Mouse (Mus musculus) granulocyte monocyte progenitor cell, adult 5-6 weeks (primary cell): Measurements from ENCODE around the gene Dnttip2. TPM values are rescaled to one million over a fixed set of nuclear protein-coding genes. Genes with fewer than 3 reads are reported as not detected.
"Not testable (repeated sequence)": the region's sequence is repeated elsewhere in the genome, so short reads cannot be mapped to it uniquely, and the experiment has no call there.

Experiments used
- ATAC-seq: replicated peaks from 2 replicates; pipeline ENCODE4 v1.8.0; 2016; ENCODE audit warnings: mild to moderate bottlenecking, moderate TSS enrichment, inconsistent platforms; ENCODE audit not compliant: poor library complexity, severe bottlenecking
- total RNA-seq, 2 experiments: library from RNA; stranded (forward) in 1 of 2; stranded (reverse) in 1 of 2; fragments of 200-712, 200-1000 nt in 1 of 2; fragments of >200 nt in 1 of 2; fragmentation: Nextera tagmentation in 1 of 2; gene quantifications; 2 replicates each; pipeline ENCODE4 v1.2.3; 2014 to 2017

Gene Dnttip2
- total RNA-seq (2014; fragmentation: Nextera tagmentation) (89.0 and 109 TPM in 2 replicates), total RNA-seq (2017) (109 and 114 TPM in 2 replicates)

DNA sequence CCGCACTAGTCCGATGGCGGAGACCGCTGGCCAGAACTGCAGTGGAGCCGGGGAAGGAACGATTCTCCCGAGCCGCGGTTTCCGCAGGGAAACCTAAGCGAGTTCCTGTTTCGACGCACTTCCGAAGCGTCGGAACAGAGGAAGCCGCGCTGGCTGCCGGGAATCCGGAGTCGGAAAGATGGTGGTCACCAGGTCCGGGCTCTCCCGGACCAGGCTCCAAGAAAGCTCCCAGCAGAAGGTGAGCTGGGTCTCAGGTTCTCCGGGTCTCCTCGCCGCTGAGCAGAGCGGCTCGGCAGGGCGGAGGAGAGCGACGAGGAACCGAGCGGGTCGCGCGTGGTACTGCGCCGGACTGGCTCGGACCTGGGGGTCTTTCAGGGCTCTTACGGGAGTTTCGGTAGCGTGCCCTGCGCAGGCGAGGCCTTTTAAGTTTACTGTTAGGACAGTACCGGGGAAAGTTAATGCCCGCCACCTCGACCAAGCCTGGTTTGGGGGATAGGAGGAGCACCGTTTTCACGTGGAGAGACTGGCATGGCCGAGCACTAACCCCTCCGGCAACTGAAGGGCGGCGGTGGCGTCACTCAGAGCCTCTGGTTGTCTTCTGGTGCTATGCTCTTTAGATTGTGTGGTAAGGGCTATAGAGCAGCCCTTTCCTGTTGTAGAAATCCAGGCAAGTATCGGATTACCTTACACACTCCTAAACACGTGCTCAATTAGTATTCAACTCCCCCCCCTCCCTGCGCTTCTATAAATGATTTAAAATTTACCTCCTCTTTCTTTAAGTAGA lies at the start of gene Dnttip2:
Dnttip2 (plus strand) TSS at position 148 of the 784 bp plus-strand sequence.
- ATAC-seq, result peak; percentile 88

DNA sequence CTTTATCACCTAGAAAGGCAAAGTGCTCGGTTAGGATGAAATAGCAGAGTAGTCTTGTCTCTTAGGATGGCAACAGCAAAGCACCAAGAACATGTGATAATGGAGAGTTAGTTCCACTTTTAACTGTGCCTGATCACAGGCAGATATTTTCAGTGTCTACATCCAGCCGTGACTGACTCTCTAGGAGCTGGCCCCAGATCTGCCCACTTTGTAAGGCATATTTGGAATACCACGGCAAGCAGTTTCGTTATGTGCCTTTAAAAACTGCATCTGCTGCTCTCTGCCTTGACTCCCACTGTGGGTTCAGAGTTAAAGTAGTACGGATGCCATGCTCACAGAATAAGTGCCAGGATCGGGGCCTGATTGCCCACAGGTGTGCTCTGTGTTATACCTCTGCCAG lies 47.2 kb upstream of the Dnttip2 start:
- not testable (repeated sequence) for ATAC-seq

DNA sequence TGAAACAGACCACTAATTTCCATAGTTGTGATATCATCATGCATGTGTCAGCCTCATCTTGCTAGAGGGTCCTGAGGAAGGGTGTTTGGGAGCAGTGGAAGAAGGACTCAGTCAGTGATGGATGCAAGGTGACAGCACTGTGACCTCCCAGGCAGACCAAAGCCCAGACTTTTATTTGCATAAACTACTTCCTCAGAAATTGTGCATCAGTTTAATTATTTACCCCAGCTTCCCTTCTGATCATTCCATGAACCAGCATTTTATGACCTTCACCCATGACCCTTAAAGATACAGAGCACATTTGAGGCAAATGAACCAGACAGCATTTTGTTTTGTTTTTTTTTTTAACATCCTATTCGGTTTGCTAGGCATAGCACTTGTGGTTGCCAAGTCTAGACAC lies 38.4 kb upstream of the Dnttip2 start:
- no peak for ATAC-seq

DNA sequence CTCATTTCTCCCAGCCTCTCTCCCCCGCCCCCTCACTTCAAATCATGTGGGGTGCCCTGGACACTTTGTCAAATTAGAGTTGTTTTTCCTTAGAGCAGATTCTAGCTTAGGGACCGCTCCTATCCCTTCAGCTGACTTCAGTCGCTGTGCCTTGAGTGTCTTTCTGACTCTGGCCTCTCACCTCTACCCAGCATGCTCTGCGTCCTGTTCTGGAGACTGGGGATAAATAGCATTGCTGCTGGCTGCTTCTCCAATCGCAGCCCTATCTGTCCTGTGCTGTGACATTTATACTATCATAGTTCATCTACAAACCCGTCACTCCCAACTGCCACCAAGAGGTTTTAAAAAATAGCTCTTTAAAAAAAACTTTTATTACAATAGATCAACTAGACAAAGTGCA lies 31.3 kb upstream of the Dnttip2 start:
- ATAC-seq, result no peak

DNA sequence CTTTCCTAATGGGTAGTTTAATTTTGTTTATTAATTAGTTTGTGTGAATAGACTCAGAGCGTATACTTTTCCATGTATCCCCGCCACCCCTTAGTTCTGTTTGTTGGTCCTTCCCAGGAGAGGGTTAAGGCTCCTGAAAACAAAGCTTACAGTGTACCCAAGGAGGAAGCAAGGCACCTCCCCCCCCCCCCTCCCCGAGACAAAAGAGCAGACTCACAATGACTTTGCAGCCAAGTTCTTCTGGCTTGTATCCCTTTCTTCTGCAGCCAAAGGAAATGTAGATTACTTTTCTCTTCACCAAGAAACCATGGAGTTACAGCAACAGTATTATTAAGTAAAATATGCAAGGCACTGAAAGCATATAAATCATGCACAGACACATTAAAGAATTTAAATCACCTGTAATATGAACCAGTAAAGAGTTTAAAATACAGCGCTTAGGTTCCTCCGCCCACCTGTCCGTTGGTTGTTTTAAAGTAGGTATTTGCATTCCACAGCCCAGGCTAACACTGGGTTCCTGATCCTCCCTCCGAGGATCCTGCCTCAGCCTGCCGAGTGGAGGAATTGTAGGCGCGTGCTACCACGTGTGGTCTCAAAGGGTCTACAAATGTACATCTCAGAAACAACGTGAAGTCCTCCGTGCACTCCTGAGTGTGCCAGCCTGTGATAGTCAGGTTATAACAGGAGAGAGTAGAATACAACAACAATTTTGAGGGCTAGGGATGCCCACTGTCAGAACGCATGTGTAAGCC lies 30.6 kb upstream of the Dnttip2 start:
- no peak for ATAC-seq

DNA sequence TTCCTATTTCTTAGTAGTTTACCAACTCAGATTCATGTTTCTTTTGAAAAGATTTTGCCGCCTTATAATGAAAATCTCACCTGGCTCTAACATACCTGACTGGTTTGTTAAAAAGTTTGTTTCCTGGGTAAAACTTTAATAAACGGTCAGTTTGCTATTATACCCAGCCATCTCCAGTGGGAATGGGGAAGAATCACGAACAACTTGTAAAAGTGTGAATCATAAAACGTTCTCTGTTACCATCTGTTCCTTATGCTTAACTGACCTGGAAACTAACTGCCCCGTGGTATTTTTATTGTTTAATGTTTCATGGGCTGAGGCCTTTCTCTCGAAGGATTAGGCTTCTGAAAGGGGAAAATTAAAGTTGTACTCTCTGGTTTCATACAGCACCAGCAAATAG lies 29.4 kb upstream of the Dnttip2 start:
- ATAC-seq, result no peak

DNA sequence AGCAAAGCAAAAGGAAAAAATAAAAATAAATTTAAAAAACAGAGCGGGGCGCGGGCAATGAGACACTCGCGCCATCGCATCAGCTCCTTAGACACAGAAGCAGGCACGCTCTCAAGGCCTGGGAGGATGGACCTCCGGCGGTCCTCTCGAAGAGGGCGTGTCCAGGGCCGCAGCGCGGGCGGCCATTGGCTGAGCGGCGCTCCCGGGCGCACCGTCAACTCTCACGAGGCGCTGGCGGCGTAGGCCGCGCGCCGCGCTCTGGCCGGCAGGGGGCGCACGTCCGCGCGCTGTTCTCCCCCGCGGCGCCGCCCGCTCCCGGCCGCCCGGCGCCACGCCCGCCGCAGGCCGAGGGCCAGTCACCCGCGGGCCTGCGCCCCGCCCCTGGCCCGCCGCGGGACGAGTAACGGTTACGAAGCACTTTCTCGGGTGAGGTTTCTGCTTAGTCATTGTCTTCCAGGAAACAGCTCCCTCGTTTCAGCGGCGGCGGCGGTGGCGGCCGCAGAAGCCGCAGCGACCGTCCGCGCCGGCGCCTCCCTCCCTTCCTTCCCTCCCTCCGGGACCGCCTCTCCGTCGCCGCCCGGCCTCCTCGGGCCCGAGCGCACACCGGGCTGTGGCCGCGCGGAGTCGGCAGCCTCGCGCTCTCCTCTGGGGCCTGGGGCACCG lies 28.8 kb upstream of the Dnttip2 start, which contains the start of gene Gclm:
Gclm (plus strand) TSS at position 343 of the 663 bp plus-strand sequence.
- peak; percentile 85 for ATAC-seq

DNA sequence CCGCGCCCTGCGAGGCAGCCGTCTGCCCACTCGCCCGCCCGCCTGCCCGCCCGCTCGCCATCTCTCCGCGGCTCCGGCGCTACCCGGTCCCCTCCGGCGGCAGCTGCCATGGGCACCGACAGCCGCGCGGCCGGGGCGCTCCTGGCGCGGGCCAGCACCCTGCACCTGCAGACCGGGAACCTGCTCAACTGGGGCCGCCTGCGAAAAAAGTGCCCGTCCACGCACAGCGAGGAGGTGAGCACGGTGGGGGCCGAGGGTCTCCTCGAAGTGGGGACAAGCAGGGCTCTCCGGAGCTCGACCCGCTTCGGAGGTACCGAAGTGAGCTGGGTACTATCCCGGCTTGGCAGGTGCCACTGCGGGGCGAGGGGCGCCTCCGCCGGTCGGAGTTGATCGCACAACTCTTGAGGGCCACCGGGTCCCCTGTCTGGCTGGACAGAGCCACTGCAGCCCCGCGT lies 28.3 kb upstream of the Dnttip2 start:
- peak; percentile 38 for ATAC-seq

DNA sequence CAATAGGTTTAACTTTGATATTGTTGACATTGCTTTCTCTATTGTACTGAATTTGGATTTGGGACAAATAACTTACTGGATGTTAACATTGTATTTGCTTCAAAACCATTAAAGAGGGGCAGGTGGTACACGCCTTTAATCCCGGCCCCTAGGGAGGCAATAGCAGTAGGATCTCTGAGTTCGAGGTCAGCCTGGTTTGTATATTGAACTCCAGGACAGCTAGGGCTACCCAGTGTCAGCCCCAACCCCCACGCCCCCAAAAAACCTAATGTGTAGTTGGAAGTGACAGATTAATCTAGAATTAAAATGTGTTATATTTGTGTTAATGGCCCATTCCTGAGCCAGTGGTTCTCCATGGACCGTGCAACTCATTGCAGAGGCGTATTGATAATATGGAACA lies 27.8 kb upstream of the Dnttip2 start:
- ATAC-seq, result no peak

DNA sequence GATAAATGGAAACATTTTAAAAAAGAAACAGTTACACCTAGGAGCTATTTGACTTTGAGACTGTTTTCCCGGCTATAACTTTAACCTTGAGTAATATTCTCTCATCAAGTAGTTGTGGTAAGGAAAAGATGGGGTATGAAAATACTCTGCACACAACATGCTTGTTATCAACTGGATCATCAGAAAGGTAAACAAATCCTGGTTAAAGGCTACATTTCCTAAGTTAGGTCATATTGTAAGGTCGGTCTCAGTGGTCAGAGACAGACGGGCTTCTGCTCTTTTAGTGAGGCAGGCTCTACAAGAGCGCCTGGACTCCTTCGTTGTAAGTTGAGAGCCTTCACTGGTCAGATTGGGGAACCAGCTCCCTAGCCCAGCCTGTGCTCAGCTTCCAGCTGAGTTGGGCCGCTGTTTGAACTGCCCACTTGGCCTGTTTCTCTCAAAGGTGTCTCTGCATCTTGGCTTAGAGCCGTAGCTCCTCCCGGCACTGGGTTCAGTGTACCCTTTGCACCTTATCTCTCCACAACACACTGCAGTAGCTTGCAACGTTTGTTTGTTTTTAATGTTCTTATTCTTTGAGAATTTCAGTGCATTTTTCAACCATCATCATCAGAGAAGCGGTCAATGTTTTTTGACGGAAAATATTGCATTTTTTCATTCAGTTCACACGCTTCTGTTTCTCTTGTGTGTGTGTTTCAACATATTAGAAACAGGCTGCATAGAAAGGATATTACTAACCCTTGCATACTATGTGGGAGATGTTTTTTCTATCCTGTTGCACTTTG lies 27.0 kb upstream of the Dnttip2 start:
- peak; percentile 16; the same call in 1 of the 2 replicates for ATAC-seq

DNA sequence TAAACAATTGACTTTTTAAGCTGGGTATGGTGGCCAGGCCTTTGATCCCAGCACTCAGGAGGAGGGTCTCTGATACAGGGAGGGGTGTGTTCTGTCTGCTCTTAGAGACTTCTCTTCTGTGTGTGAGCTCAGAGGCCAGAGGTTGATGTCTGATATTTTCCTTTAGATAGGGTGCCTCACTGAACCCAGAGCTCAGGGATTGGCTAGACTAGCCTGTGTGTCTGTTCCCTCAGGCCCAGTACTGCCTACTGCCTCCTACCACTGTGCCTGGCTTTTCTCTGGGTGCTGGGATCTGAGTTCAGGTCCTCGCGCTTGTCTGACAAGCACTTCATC lies 26.5 kb upstream of the Dnttip2 start:
- ATAC-seq, result no peak

DNA sequence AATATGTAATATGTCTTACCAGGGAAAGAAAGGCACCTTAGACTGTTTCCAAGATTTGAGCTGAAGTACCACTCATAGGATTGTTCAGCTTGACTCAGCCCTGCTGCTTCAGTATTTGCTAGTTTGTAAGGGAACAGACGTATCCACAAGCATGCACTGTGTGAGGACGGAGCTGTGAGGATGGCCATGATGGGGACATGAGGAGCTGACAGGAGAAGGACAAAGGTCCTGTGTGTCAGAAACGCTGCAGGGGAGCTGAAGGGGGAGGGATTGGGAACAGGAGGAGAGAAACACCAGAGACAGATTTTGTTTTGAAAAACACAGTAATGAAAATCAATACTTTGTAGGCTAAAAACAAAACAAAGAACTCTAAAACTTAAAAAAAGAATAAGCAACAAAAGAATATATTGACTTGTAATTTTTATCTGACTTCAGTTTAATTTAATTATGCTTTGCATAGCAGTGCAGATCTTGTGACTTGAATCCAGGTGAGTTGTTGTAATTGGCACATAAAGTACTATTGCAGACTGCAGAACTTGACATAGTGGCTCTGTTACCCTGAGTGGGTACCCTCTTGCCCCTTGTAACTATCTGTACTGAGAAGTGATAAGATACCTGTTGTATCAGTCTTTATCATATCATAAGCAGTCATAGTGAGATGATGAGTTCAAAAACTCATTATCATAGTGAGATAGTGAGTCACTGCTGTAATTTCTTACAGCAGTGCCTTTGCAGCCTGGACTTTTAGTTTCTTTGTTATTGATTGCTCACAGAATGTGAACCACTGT lies 21.5 kb upstream of the Dnttip2 start:
- ATAC-seq, result no peak

DNA sequence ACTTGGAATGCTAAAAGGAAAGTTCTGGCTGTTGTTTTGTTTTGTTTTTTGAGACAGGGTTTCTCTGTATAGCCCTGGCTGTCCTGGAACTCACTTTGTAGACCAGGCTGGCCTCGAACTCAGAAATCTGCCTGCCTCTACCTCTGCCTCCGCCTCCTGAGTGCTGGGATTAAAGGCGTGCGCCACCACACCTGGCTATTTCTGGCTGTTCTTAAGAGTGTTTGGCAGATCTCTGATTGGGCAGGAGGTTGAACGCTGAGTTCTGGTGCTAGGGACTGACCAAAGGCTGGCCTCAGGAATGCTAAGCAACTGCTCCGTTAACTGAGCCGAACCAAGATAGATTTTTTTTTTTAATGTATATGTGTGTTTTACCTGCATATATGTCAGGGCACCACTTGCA lies 20.1 kb upstream of the Dnttip2 start:
- ATAC-seq, result not testable (repeated sequence)

DNA sequence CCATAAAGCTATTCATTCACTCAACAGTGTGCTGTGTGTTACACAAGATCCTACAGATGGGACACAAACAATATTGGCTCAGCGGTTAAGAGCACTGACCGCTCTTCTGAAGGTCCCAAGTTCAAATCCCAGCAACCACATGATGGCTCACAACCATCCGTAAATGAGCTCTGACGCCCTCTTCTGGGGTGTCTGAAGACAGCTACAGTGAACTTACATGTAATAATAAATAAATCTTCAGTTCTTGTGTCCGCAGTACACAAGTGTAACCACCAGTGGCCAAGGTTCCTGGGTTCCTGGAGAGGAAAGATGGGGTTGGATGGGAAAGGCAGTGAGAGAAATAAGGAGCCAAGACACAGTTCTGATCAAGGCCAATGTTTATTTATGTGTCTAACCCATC lies 4.2 kb upstream of the Dnttip2 start:
- no peak for ATAC-seq

DNA sequence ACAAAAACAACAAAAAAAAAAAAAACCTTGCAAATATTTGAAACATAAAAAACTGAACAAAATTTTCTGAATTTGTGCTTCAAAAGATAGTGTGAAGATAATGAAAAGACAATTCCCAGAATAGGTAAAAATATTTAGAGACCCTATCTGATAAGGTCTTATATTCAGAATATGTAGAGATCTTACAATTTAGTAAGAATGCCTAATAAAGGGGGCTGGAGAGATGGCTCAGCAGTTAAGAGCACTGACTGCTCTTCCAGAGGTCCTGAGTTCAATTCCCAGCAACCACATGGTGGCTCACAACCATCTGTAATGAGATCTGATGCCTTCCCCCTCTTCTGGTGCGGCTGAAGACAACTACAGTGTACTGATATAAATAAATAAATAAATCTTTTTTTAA lies 1.6 kb upstream of the Dnttip2 start:
- not testable (repeated sequence) for ATAC-seq

DNA sequence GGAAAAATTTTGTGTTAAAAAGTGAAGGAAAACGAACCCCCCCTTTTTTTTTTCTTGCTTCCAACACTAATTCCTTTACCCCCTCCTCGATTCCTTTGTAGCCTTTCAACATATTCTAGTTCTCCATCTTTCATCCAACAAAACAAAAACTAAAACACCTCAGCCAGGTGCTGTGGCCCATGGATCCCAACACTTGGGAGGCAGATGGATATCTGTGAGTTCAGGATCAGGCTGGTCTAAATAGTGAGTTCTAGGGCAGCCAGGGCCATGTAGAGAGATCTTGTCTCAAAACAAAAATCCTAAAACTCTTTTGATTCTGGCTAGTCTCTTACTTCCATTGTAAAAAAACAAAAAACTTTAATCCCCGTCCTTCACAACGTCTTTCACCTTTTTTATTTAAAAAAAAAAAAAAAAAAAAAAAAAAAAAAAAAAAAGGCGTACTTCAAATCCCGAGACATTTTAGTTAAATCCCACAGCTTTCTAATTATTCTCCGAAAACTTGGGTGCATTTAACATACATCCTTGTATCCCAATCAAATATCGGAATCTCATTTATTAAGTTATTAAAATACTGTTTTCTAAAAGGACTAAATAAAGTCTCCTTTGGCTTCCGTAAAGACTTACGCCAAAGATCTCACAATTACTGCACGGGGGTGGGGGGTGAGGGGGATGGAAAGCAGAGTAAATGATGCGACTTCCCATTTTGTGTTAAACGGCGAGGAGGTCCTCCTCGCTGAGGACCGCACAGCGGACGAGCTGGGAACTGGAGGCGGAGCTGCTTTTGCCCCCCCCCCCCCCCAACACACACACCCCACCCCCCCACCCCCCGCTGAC lies 564 bp upstream of the Dnttip2 start:
- peak; percentile 78 for ATAC-seq

DNA sequence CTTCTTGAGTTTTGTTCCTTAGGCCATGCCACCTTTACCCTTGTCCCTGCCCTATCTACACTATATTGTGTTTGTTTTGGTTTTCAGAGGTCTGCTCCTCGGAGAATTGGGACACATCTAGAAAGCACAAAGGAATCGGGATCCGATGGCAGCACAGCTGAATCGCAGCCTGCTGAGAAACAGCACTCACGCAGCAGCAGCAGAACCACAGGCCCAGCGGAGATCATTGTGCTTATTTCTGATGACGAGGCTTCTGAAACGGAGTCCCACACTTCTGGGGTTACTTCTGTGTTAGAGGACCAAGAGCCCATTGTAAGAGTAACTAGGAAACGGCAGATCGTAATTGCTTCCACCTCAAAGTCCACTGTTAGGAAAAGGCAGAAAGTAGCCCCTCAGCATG lies 923 bp downstream of the Dnttip2 start:
- ATAC-seq, result no peak

DNA sequence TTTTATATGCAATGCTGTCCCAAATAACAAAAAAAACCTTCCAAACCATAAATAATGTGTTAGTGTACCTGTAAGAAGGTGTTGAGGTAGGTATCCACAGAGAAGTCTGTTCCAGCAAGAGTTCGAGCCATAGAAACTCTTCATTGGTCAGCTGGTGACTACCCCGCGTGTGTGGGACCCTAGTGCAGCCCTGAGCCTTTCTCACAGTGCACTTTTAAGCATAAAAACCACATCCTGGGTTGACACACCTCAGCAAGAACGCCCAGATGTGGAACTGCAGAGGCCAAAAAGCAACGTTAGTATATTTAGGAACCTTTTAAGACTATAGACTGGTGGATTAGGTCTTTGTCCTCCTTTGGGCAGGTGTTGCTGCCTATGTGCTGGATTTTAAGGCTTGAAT lies 13.0 kb downstream of the Dnttip2 start:
- no peak for ATAC-seq
